Mouse (Mus musculus) liver, adult 2 months (tissue): Measurements from ENCODE around the gene Meis2.

ENCODE experiments used
- CTCF ChIP-seq: fragments of 200-500 bp; IDR thresholded peaks from 2 replicates; pipeline ENCODE4 v1.5.1; 2011; ENCODE audit warnings: low read depth, low read length, control low read depth
- POLR2A ChIP-seq: fragments of 200-500 bp; IDR thresholded peaks from 2 replicates; pipeline ENCODE4 v1.6.1; 2011; ENCODE audit warnings: low read length, control low read depth; ENCODE audit not compliant: insufficient read depth; ENCODE audit errors: extremely low read depth

DNA sequence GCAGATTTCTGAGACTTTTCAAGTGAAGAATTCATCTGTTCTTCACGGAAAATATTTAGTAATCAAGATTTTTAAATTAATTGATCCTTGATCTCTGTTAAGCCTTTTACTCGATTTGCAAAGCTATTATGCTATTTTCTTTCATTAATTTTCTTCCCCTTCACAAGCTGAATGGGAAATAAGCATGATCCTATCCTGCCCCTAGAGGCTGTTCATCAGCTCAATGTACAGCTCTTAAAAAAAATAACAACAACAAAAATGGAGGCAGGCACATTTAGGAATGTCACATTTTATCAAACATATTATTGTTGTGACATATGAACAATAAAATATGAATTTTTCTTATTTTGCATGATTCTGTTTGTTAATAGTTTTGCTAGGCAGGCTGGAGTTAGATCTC is 103.5 kb downstream of the Meis2 start:
- TF ChIP-seq CTCF (no peak), POLR2A (no peak)
